Mouse (Mus musculus): Measurements from ENCODE around the gene Tle6.

- no peak for TF ChIP-seq CHD2 (IDR thresholded peaks at IDR 0.05; ENCODE audit: low read depth, low read length)
- no peak for TF ChIP-seq HCFC1 (IDR thresholded peaks at IDR 0.05; ENCODE audit: borderline replicate concordance, insufficient read depth, low read length)
These were observed 14.6 kb upstream of the Tle6 start for GRCm38 (mm10) chr10:81615486-81615885.
